ENCODE assay signal across 9 mouse cellular contexts in genomic region chr4:83051176-83051575, GRCm38 (mm10). TPM values are rescaled to one million over a fixed set of nuclear protein-coding genes. Genes with fewer than 3 reads are reported as not detected.
DNase-seq lines count a peak whose midpoint lies in the region; ATAC-seq and TF ChIP-seq lines count a peak whose summit lies in the region.
"Had no signal": no experiment of that assay in that cellular context is flagged by ENCODE, and none has a peak within 500 bp of the region (broad histone marks: within the 10 kb centered on the region; RNA-seq: fewer than 3 reads in every experiment).

No protein-coding gene starts in this region.

- no peaks in the 10 kb centered on the region for H3K27me3 ChIP-seq in heart, embryonic 10.5 days (ENCODE audit: insufficient read depth, poor library complexity, severe bottlenecking)
- no peaks in the 10 kb centered on the region for H3K27me3 ChIP-seq in neural tube, embryonic 11.5 days (ENCODE audit: control insufficient read depth, insufficient read depth, low read length)
- no peaks in the 10 kb centered on the region for H3K27me3 ChIP-seq in limb, embryonic 14.5 days (ENCODE audit: control insufficient read depth, insufficient read depth, low read length)

- peak overlapping the region; percentile 52 for H3K4me2 ChIP-seq in neural tube, embryonic 11.5 days (ENCODE audit: low read depth)
- H3K4me2 ChIP-seq in limb, embryonic 14.5 days (replicated peaks; ENCODE audit: low read depth, low read length, severe bottlenecking): peak overlapping the region; percentile 52

- 0 out of 2 replicates have a peak overlapping the region, but pooled peaks have one; percentile 5 for H3K9ac ChIP-seq in neural tube, embryonic 11.5 days (ENCODE audit: low read length)
- peak overlapping the region; percentile 60 for H3K9ac ChIP-seq in limb, embryonic 14.5 days (ENCODE audit: low read depth, low read length, severe bottlenecking)

- intact Hi-C loops in heart, postnatal 10 days (cut with DNase I): no loop called here

- no peak for ATAC-seq in neural tube, embryonic 11.5 days (ENCODE audit: insufficient read depth, low FRiP score, low TSS enrichment)
- no peak for ATAC-seq in limb, embryonic 14.5 days (ENCODE audit: low FRiP score, low read depth)

- peaks cover 65% of the 10 kb centered on the region for H3K4me1 ChIP-seq in heart, embryonic 10.5 days
- peaks cover 14% of the 10 kb centered on the region; the same call in 1 of the 2 replicates for H3K4me1 ChIP-seq in neural tube, embryonic 11.5 days (ENCODE audit: control insufficient read depth, insufficient read depth, low read length)
- peaks cover 28% of the 10 kb centered on the region for H3K4me1 ChIP-seq in limb, embryonic 14.5 days (ENCODE audit: control insufficient read depth, insufficient read depth, low read length)

- DNase-seq in heart, embryonic 10.5 days (ENCODE audit: low spot score): peak; percentile 42
- DNase-seq in heart, postnatal 10 days: no peak
- no peak for DNase-seq in neural tube, embryonic 11.5 days (ENCODE audit: low spot score)
- no peak for DNase-seq in neural tube, embryonic 10.5 days (ENCODE audit: extremely low spot score, low spot score)
- no peak for DNase-seq in limb, embryonic 14.5 days (ENCODE audit: low spot score)
- peak; percentile 44 for DNase-seq in yolk sac, embryonic 10.5 days (ENCODE audit: low spot score)
- DNase-seq in right cerebral cortex, postnatal 25 days: no peak
- DNase-seq in B cell, adult 2 months: no peak
- DNase-seq: thymus, postnatal 14 days had no signal

- 5% methylated on average over 8 of the region's 8 CpGs for WGBS in heart, embryonic 10.5 days
- WGBS in neural tube, embryonic 11.5 days: 6% methylated on average over 8 of the region's 8 CpGs
- 7% methylated on average over 8 of the region's 8 CpGs for WGBS in limb, embryonic 14.5 days

- peak overlapping the region; percentile 57 for H3K4me3 ChIP-seq in heart, embryonic 10.5 days
- H3K4me3 ChIP-seq in neural tube, embryonic 11.5 days (ENCODE audit: low read depth, low read length): peak overlapping the region; percentile 30
- H3K4me3 ChIP-seq in limb, embryonic 14.5 days (replicated peaks; ENCODE audit: low read length): peak overlapping the region; percentile 37

- no peaks in the 10 kb centered on the region for H3K36me3 ChIP-seq in heart, embryonic 10.5 days
- no peaks in the 10 kb centered on the region for H3K36me3 ChIP-seq in neural tube, embryonic 11.5 days (ENCODE audit: control insufficient read depth, insufficient read depth, low read length)
- no peaks in the 10 kb centered on the region for H3K36me3 ChIP-seq in limb, embryonic 14.5 days (ENCODE audit: control insufficient read depth, insufficient read depth, low read length)

- TF ChIP-seq POLR2A in limb, embryonic 14.5 days (IDR thresholded peaks at IDR 0.05; ENCODE audit: borderline replicate concordance, extremely low read depth, insufficient read depth, insufficient read length): no peak

- H3K27ac ChIP-seq in heart, embryonic 10.5 days: peak overlapping the region; percentile 79
- H3K27ac ChIP-seq in neural tube, embryonic 11.5 days (ENCODE audit: low read depth, low read length): no peak overlapping the region
- peak overlapping the region; percentile 5; the same call in 1 of the 2 replicates for H3K27ac ChIP-seq in limb, embryonic 14.5 days (replicated peaks; ENCODE audit: low read depth, low read length)

- no peaks in the 10 kb centered on the region for H3K9me3 ChIP-seq in heart, embryonic 10.5 days
- no peaks in the 10 kb centered on the region for H3K9me3 ChIP-seq in neural tube, embryonic 11.5 days (ENCODE audit: control insufficient read depth, low read length)
- no peaks in the 10 kb centered on the region for H3K9me3 ChIP-seq in limb, embryonic 14.5 days (ENCODE audit: control insufficient read depth, low read length)

RNA-seq across cellular contexts. Expression of gene Frem1, which starts 1.0 kb away (rescaled TPM):
- 9.8 and 12.4 TPM in 2 replicates for polyA plus RNA-seq in heart, embryonic 10.5 days (2016; fragmentation: Nextera tagmentation; extraction: Ambion mirVana)
- 1 to 10 TPM; 2.0 TPM for total RNA-seq in heart, postnatal 10 days (2021)
- 3.9 and 4.1 TPM in 2 replicates for polyA plus RNA-seq in neural tube, embryonic 11.5 days (2014; fragmentation: Nextera tagmentation; extraction: Ambion mirVana)
- polyA plus RNA-seq in limb, embryonic 14.5 days (2012; rRNA removed): 16.6 and 21.7 TPM in 2 replicates
- 12.8 and 12.9 TPM in 2 replicates for polyA plus RNA-seq in limb, embryonic 14.5 days (2014; fragmentation: Nextera tagmentation; extraction: Ambion mirVana)

Comparison
In these comparisons a context has a peak if more than half of its experiments do, and no peak if none do; other contexts are left out.
1. DNase-seq: peak in heart, embryonic 10.5 days (single experiment) and yolk sac, embryonic 10.5 days (single experiment); none in heart, postnatal 10 days (0 of 2), neural tube, embryonic 11.5 days (single experiment), neural tube, embryonic 10.5 days (single experiment), limb, embryonic 14.5 days (single experiment), right cerebral cortex, postnatal 25 days (single experiment) and B cell, adult 2 months (0 of 2).
2. Peak in every context shown above with its lines, with median percentiles within 50 percentile points of each other: H3K4me3 ChIP-seq.